Mouse (Mus musculus): ENCODE data around the gene Zyx.

Gene Zyx

GRCm38 (mm10) chr6:42349426-42350020, at the start of gene Zyx:
Gene Zyx, plus strand, starts transcription at chr6:42349630.
- peak; percentile 87 for DNase-seq (ENCODE audit: low read depth)

- no peak for DNase-seq (ENCODE audit: low read depth)
Observed at GRCm38 (mm10) chr6:42309816-42310378, 39.5 kb upstream of the Zyx start.

- DNase-seq (ENCODE audit: low read depth) = no peak
Observed at GRCm38 (mm10) chr6:42310427-42311053, 38.9 kb upstream of the Zyx start.

- no peak for DNase-seq (ENCODE audit: low read depth)
Observed at GRCm38 (mm10) chr6:42318293-42318692, 31.1 kb upstream of the Zyx start.

- no peak for DNase-seq (ENCODE audit: low read depth)
Observed at GRCm38 (mm10) chr6:42323371-42324066, 25.9 kb upstream of the Zyx start.

- DNase-seq (ENCODE audit: low read depth) = no peak
Observed at GRCm38 (mm10) chr6:42324067-42324481, 25.4 kb upstream of the Zyx start.

GRCm38 (mm10) chr6:42324482-42325267, 24.8 kb upstream of the Zyx start, which contains the start of gene Fam131b:
Gene Fam131b, minus strand, starts transcription at chr6:42324643.
- no peak for DNase-seq (ENCODE audit: low read depth)

- peak; percentile 53 for DNase-seq (ENCODE audit: low read depth)
Observed at GRCm38 (mm10) chr6:42325268-42325609, 24.2 kb upstream of the Zyx start.

GRCm38 (mm10) chr6:42326509-42326908, 22.9 kb upstream of the Zyx start:
- no peak for DNase-seq (ENCODE audit: low read depth)

GRCm38 (mm10) chr6:42328757-42329156, 20.7 kb upstream of the Zyx start:
- no peak for DNase-seq (ENCODE audit: low read depth)

GRCm38 (mm10) chr6:42330216-42330615, 19.2 kb upstream of the Zyx start:
- no peak for DNase-seq (ENCODE audit: low read depth)

GRCm38 (mm10) chr6:42330946-42331345, 18.5 kb upstream of the Zyx start:
- DNase-seq (ENCODE audit: low read depth) = no peak

GRCm38 (mm10) chr6:42339189-42339588, 10.2 kb upstream of the Zyx start:
- no peak for DNase-seq (ENCODE audit: low read depth)

- DNase-seq (ENCODE audit: low read depth) = no peak
Observed at GRCm38 (mm10) chr6:42339981-42340380, 9.4 kb upstream of the Zyx start.

GRCm38 (mm10) chr6:42342171-42342570, 7.3 kb upstream of the Zyx start:
- no peak for DNase-seq (ENCODE audit: low read depth)

- DNase-seq (ENCODE audit: low read depth) = no peak
Observed at GRCm38 (mm10) chr6:42343361-42344120, 5.9 kb upstream of the Zyx start.

GRCm38 (mm10) chr6:42344255-42344654, 5.2 kb upstream of the Zyx start:
- DNase-seq (ENCODE audit: low read depth) = no peak

GRCm38 (mm10) chr6:42348281-42349005, 987 bp upstream of the Zyx start:
- DNase-seq (ENCODE audit: low read depth) = no peak

GRCm38 (mm10) chr6:42349006-42349425, 414 bp upstream of the Zyx start:
- DNase-seq (ENCODE audit: low read depth) = peak; percentile 71

GRCm38 (mm10) chr6:42350021-42350967, 864 bp downstream of the Zyx start:
- DNase-seq (ENCODE audit: low read depth) = no peak

Measured in c-Kit-positive CD71-negative TER-119-negative erythroid progenitor cells, embryonic 14.5 days (primary cell).